Mouse (Mus musculus) heart, adult 2 months (tissue): ENCODE results near the gene Defb21.

Experiments used
- CTCF ChIP-seq: fragments of 200-600 bp; IDR thresholded peaks from 2 replicates; pipeline ENCODE4 v1.8.1; 2022; ENCODE audit warnings: antibody characterized with exemption, mild to moderate bottlenecking, moderate library complexity
- EP300 ChIP-seq: fragments of 200-500 bp; IDR thresholded peaks from 2 replicates; pipeline ENCODE4 v1.6.1; 2011; ENCODE audit warnings: low read depth, low read length, control low read depth; ENCODE audit not compliant: insufficient read depth
- POLR2A ChIP-seq: fragments of 200-500 bp; IDR thresholded peaks from 2 replicates; pipeline ENCODE4 v1.6.1; 2011; ENCODE audit warnings: mild to moderate bottlenecking, low read depth, low read length, control low read depth; ENCODE audit not compliant: insufficient read depth

GRCm38 (mm10) chr2:152542897-152543296 lies 29.6 kb upstream of the Defb21 start:
- TF ChIP-seq CTCF (peak; percentile 24), POLR2A (no peak), EP300 (no peak)
